Mouse (Mus musculus): ENCODE results near the gene Spata31d1b. TPM values are rescaled to one million over a fixed set of nuclear protein-coding genes. Genes with fewer than 3 reads are reported as not detected.
"Not testable (repeated sequence)": the region's sequence is repeated elsewhere in the genome, so short reads cannot be mapped to it uniquely, and the experiment has no call there.

Spata31d1b gene
- total RNA-seq, 2 experiments from 2014 or later: not detected

DNA sequence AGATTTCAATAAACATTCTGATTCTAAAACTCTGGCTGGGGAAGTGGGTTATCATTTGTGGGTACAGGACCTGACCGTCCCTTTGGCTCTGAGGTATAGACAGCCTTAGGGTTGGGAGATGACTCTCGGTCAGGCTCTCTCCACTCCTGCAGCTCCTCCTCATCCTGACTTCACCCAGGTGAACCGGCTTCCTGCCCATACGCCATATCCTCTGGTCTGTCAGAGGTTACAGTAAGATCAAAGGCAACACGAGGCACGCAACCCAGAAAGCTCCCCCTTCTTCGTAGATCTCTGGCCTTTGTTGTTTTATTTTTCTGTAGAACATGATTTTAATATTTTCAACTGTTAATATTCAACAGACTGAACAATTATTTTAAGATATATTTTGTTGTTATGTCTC lies 16.3 kb upstream of the Spata31d1b start:
- no peak for DNase-seq

DNA sequence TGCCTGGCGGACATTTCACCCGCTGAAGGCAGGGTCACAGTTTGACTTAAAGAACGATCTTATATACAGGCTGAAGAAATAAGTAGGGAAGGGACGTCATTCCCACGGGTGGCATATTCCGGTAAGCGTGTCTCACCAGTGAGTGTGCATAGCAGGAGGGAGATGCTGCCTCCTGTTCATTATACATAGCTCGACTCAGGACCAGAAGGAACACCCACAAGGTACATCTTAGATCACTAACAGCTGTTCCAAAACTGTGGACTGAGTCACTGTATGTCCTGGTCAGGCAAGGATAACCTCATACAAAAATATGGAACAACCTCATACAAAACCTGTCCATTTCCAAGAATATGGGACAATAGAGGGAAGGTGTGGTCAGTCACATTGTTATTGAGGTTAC lies 13.0 kb upstream of the Spata31d1b start:
- DNase-seq: no peak

DNA sequence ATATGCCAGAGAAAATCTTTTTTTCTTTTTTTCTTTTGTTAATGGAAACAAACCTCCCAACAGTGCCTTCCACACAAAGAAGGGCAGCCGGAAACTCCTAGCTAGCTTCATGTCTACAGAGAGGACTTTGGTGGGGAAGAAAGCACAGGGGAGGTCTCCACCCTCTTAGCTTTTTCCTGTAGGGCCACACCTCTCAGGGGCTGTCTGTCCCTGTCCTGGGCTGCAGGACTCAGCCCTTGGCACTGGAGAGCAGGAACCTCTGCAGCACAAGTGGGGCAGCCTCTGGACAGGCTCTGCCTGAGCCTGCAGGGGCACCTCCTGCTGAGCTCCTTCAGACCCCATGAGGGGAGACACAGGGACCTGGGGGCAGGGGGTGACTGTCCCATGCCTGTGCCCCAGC lies 11.9 kb upstream of the Spata31d1b start:
- not testable (repeated sequence) for DNase-seq

DNA sequence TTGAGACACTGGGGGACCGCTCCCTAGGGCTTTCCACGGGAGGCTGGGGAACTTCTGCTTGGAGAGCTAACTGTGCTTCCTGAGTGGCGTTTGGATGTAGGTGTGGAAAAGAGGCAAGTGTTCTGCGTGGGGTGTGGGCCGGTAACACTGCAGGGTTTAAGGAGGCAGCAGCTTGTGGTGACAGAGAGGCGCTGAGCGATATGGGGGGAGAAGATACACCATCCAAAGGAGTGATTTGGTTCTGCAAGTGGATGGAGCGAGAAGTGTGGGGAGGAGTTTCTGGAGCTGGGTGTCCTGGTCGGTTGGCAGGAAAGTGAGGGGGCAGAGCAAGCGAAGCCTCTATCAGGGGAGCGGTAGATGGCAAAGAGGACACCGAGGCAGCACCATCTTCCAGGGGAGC lies 8.6 kb upstream of the Spata31d1b start:
- no peak for DNase-seq

DNA sequence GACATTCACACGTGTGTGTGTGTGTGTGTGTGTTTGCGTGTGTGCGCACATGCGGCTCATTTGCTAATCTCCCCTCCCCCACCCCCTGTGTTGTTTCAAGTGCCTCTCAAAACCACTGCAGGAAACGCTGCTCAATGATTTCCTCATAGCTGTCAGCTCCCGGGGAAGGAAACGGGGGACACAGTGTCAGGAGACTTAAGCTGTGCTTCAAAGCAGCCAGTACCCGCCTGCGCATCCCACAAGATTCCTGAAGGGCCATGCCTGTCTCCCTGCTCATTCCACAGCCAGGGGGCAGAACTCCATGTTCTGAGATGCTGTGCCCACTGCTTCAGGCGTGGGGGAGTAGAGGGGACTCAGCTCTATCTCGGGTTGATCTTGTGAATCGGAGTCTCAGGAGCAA lies 7.5 kb upstream of the Spata31d1b start:
- DNase-seq: peak; percentile 32

DNA sequence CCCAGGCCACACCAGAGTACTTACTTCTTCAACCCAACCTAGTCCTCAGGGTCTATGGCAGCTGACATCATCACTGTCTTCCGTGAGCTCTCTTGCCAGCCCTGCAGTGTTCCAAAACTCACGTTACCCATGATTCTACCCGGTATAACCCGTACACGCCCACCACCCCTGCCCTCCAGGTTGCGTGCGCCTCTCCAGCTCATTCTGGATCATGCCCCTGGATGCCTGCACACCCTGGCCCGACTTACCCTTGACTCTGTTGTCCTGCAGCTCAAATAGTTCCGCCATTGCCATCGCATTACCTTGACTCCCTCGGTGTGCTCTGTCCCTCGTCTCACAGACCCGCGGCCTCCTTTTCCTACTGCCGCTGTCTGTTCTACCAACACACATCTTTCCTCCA lies 1.9 kb upstream of the Spata31d1b start, which contains the start of gene Spata31d1a:
Gene Spata31d1a (minus strand): TSS at position 101 of the 400 bp plus-strand sequence.
- no peak for DNase-seq

DNA sequence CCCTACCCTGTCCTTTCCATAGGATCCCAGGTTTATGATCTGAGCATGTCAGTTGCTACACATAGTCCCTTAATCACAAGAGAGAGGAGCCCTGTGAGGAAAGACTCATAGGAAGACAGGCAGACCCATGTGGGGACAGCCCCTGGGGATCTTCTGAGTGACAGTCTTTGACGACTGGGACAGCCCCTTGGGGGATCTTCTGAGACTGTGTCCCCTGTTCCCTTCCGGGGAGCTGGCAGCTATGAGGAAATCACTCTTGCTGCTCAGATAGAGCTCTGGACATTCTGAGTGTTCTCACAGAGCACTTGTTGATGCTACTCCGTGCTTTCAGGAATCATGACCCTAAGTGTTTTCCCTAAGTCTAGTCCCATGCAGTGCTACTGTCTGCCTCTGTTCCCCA lies 1.6 kb downstream of the Spata31d1b start:
- DNase-seq: no peak

DNA sequence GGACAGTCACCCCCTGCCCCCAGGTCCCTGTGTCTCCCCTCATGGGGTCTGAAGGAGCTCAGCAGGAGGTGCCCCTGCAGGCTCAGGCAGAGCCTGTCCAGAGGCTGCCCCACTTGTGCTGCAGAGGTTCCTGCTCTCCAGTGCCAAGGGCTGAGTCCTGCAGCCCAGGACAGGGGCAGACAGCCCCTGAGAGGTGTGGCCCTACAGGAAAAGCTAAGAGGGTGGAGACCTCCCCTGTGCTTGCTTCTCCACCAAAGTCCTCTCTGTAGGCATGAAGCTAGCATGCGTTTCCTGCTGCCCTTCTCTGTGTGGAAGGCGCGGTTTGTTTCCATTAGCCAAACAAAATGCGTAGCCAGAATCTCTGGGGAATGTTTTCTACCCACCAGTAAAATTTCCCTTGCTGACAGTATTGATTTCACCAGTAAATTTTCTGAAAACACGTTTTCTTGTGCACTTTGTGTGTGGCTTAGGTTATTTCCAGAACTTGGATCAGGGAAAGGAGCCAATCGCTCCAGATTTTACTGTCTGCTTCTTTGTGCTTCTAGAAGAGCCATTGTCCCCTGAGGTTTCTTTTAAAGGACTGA lies 6.9 kb downstream of the Spata31d1b start:
- DNase-seq: peak; percentile 22

DNA sequence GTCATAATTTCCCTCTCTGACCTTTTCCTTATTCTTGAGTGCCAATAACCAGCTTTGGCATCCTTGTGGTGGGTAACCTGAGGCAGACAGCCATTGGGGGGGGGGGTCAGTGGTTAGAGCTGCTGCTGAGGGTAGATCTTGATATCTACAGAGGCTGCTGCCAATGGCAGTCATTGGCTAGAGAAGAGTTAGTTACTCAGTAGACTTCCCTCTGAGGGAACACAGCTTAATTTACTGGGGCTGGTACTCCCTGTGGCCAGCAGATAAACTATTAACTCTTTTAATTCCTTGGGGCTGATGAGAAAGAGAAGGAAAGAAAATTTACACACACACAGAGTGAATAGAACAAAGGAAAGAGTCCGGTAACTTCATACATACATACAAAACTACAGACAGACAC lies 7.4 kb downstream of the Spata31d1b start:
- DNase-seq: no peak

DNA sequence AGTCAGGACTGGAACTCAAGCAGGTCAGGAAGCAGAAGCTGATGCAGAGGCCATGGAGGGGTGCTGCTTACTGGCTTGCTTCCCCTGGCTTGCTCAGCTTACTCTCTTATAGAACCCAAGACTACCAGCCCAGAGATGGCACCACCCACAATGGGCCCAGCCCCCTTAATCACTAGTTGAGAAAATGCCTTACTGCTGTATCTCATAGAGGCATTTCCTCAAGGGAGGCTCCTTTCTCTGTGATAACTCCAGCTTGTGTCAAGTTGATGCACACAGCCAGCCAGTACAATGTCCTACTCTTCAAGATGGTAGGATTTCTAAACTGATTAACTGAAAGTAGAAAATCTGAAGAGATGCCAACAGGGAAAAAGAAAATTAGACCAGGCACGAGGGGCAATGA lies 10.0 kb downstream of the Spata31d1b start:
- DNase-seq: not testable (repeated sequence)

DNA sequence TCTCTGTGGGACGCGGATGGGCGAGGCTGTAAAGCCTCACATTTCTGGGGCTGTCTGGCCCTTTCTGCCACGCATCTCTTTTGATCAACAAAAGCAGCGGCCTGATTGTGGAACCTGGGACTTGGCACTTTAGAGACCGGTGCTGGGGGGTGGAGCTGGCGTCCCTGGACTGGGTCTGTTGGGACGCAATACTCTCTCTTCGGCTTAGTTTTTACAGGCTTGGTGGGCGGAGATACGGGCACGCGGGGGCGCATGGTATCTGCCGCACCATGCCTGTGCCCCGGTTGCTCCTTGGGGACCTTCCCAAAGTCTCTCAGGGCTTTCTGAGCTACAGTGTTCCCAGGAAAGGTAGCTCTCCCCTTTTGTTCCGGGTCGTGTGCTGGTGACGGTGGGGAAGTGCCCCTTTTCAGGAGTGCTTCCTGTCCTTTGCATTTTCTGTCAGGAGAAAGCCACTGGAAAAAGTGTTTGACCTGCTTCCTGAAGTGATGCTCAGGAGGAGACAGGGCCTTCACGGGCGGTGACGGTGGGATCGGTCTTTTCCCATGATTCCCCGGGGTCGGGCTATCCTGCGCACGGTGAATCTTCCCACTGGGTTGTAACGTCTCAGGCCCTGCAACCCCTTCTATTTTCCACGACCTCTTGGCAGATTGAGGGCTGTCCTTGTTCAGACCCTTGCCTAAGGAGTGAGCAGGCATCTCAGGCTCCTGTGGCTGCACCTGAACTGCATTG lies 14.2 kb downstream of the Spata31d1b start:
- DNase-seq: no peak

DNA sequence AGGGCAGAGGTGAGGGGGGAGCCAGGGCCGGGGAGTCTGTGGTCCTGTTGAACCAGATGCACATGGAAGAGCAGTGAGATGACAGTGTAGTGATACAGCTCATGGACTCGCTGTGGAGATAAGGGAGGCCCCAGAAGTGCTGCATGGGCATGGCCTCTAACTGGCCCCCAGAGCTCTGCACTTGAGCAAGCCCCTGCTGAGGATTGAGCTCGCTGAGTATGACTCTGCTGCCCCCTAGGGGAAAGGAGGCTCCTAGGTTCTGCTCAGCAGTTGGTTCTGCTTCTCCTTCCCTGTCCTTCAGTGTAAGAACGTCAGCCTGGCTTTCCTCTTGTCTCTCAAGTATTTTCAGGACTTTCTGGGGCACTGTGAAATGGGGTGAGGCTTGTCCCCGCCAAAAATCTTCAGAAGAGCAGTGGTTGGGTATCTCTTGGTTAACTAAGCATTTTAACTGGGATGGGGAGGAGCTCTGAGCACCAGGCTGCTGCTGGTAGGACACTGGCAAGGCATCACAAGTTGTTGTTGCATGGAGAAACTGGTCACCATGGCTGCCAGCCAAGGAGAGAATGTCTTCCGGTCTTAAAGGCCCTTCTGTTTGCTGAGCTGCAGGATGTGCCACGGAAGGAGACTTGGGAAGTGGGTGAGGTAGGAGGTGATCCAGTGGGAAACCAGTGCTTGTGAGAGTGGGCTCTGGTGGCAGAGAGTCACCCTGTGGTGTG lies 16.5 kb downstream of the Spata31d1b start:
- peak; percentile 90 for DNase-seq

DNA sequence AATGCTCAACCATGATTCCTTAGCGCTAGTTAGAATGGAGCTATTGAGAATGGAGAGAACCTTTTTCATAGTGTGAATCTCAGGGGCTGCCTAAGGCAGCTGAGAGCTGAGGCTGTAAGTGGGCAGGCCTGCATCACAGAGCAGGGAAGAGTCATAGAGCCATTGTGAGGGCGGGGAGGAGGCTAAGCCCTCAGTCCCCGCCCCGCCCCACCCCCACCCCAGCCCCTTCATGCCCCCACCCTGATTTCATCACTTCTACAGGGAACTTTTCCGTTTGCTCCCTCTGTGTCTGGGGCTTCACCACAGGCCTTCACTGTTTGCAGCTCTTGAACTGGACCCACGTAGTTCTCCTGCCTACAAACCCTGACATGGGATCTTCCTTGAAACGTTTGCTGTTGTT lies 19.6 kb downstream of the Spata31d1b start, which contains the start of gene Spata31d1d:
Gene Spata31d1d (minus strand): TSS at position 101 of the 400 bp plus-strand sequence.
- no peak for DNase-seq

DNA sequence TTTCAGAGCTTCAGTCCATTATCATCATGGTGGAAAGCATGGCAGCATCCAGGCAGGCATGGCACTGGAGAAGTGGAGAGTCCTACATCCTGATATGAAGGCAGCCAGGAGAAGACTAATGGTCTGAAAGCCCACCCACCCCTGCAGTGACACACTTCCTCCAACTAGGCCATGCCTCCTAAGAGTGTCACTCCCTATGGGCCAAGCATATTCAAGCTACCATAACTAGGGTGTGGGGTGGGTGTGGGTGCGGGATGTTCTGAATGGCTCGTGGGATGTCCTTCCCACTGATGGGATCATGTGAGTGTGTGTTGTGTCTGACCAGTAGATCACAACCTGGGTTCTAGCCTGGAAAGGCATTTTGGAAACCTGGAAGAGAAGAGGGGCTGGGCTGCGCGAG lies 21.9 kb downstream of the Spata31d1b start:
- DNase-seq: no peak

DNA sequence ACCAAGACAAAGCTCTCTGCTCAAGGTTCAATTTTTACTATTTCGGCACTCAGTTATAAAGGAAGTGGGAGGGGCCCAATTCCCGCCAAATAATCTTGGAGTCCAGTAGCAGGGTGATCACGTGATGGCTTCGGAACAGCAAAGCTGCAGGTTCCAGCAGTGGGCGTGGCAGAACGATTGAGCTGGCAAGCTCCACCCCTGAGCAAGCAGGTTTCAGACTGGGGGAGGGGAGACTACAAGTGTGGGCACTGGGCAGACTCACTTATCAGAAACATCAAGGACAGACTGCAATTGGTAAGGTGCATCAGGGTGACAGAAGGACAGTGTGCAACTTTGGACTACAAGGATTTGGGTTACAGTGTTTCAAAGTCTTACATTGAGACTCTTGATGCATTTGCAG lies 22.3 kb downstream of the Spata31d1b start:
- DNase-seq: not testable (repeated sequence)

DNA sequence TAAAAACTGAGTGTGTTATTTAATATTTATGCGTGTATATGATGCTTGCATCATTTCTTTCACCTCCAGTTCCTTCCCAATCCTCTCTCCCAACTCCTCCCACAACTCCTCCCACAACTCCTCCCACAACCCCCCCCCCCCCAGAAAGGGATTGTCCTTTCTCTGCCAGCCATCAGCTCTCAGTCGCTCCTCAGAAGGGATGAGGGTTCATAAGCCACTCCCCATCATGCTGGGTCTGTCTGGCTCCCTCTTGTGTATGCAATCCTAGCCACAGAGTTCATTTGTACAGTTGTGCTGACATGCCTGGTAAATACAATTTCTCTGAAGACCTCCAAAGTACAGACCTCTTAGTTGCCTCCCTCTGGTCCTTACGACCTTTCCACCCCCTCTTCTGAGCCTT lies 23.1 kb downstream of the Spata31d1b start:
- DNase-seq: no peak

DNA sequence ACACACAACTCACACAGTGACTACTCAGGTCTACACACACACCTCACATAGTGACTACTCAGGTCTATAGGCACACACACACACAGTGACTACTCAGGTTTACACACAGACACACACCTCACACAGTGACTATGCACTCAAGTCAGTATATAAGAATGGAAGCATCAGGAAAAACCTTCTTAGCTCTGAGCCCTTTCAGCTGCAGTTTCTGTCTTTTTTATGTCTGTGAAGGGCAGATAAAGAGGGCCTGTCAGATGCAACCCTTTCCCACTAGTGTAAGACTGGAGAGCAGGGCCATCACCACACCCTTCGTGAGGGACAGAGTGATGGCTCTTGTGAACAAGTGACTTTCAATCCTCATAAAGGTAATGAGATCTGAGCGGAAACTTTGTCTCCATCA lies 26.4 kb downstream of the Spata31d1b start:
- DNase-seq: no peak

DNA sequence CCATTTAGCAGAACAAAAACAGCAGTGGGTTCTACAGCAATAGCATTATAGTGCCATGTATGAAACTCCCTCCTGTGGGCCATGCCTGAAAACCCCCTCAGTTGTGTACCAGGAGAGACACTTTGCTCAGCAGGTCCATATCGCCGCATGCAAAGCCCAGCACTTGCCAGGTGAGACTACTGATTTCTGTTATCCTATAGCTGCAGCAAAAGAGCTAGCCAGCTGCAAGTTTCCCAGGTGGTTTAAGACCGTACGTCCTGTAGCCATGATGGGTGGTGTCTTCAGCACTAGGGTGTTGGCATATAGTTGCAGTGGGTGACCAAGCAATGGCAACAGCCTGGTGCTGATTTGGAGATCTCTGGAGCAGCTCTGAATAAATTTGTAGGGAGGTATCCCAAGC lies 27.3 kb downstream of the Spata31d1b start:
- no peak for DNase-seq

DNA sequence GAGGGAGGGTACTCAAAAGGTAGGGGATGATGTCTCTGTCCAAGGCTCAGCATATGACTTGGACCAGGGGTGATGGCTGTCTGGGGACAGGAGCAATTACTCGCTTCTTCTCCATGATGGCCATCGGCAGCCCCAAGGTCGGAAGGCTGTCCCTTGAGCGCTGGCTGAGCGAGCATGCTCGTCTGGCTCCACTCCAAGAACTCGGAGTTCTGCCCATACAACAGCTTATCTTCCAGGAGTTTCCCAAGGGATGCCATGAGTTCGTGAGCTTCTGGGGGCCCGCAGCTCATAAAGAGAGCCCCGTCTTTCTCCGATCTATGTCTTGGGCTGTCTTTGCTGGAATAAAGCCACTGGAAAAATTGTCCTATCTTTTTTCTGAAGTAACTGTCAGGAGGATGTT lies 29.0 kb downstream of the Spata31d1b start:
- peak; percentile 67 for DNase-seq

DNA sequence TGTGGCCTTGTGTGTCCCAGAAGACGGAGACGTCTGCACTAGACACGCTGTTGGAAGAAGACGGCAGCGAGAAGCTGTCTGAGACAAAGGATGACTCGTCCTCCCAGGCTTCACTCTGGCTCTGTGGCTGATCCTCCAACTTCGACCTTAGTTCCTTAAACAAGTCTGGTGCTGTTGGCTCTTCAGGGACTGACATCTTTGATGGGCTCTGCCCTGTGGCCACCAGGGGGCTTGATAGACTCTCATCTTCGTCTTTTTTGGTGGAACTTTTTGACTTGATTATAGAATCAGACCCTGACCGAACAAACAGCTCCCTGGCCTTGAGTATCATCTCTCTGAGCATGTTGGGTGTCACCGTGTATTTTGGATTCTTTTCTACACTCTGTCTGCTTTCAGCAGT lies 29.6 kb downstream of the Spata31d1b start:
- DNase-seq: peak; percentile 46

DNA sequence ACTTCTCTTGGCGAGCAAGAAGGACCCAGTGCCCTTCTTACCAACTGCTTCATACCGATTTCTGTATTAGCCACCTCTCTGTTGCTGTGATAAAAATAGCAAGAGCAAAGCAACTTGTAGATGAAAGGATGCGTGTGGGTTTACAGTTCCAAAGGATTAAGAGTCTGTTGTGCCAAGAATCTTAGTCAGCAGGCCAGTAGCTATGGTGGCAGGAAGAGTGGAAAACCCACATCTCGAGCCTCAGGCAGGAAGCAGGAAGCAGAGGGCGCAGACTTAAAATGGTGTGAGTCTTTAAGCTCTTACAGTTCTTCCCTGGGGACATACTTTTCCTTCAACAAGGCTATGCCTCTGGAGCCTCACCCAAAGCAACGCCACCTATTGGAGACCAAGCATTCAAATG lies 33.4 kb downstream of the Spata31d1b start:
- DNase-seq: no peak

DNA sequence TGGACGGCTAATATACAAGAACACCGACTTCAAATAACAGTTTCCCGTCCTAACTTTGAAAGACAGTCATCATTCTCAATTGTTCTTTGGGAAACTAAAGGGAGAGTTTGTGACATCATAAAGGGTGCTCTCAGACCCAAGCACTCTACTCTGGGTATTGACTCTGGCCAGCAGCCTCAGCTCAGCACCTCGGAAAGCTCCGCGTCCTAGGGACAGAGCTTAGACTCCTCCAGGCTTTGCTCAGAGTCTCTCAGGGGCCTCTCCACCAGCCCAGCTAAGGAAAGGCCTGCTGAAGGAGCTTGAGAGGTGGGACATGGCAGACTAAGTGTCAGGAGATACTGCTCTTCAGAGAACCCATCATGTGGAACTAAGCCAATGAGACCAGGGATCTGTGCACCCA lies 34.1 kb downstream of the Spata31d1b start:
- DNase-seq: peak; percentile 40

DNA sequence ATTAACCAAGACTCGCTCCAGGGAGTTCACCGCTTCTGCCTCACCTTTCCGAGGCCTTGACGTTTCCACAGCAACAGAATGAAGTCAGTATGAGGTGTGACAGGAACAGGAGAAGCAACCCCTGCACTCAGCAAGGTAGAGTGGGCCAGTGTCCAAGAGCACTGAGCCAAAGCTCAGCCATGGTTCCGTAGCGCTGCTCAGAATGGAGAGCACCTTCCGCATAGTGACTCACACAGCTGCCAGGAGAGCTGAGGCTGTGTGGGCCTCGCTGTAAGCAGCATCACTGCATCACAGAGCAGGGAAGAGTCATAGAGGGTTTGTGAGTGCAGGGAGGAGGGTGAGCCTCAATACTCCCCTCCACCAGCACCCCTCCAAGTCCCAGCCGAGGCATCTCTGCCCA lies 34.6 kb downstream of the Spata31d1b start, which contains the start of gene 1700014D04Rik:
Gene 1700014D04Rik (minus strand): TSS at position 42 of the 400 bp plus-strand sequence.
- no peak for DNase-seq

DNA sequence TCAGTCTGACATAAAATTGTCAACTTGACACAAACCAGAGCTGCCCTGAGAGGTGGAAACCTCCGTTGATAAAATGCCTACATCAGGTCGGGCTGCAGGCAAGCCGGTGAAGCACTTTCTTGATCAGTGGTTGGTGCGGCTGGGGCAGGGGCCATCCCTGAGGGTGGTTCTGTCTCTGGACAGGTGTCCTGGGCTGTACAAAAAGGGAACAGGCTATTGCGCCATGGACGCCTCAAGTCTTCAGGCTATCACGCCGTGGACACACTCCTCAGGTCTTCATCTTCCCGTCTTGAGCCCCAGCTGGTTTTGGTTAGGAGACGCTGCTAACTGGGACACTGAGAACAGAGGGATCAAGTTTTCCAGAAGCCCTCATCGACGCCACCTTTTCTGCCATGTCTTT lies 38.2 kb downstream of the Spata31d1b start:
- no peak for DNase-seq
